Mouse (Mus musculus): ENCODE results near the gene Nanos2.

Gene Nanos2

DNA sequence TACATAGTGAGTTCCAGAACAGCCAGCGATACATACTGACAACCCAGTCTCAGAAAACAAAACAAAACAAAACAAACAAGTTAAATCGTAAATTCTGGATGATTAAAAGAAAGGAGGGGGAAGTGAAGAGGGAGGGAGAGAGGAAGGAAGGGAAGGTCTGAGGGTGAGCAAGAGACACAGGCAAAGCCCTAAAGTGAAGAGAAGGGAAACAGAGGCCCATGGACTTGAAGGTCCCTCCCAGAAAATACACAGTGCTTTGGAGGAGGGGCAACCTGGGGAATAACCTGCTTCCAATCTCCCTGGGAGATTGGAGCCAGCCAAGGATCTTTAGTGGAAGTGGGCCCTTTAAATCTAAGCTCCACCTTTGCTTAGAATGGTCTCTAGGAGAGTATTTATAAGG is at the start of gene Nanos2:
Gene Nanos2 (plus strand): TSS at position 301 of the 400 bp plus-strand sequence.
- in situ Hi-C loops (cut with MboI; ENCODE audit: unreplicated experiment in 2 of 2), result loop anchor here in 1 of 2 experiments (10.0 kb wide), 1 partner anchor 72 kb away; the partner anchor contains the start of gene Ccdc61

DNA sequence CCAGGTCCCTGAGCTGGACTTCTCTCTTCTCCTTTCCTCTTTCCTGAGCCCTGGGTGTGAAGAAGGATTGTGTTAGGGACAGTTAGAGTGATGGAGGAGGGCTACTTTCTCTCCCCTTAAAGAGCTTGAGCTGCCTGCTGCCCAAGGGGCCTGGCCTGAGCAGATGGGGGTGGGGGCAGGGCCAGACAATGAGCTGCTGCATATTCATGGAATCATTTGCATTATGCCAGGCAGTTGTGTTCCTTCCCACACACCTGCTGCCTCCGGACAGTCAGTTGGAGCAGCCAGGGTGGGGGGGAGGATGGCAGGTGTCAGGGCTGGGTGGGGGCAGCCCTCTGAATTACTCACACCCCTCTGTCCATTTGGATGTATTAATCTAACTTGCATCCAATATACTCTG is 44.8 kb upstream of the Nanos2 start:
- in situ Hi-C loops (cut with MboI; ENCODE audit: unreplicated experiment in 2 of 2), result no loop called here

DNA sequence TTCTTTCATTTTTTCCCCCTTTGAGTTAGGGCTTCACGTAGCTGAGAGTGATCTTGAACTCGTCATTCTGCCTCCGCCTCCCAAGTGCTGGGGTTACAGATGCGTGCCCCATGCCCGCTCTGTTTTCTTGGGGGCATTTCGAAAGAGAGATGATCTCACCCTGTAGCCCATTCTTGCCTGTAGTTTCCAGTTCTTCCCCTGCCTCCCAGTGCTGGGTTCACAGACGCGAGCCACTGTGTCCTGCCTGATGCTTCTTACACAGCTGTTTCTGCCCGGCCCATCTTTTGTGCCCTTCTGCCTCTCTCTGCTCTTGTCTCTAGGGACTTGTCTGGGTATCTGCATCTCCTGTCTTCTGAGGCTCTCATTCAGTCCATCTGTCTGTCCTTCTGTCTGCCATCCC is 44.4 kb upstream of the Nanos2 start:
- in situ Hi-C loops (cut with MboI; ENCODE audit: unreplicated experiment in 2 of 2), result no loop called here

DNA sequence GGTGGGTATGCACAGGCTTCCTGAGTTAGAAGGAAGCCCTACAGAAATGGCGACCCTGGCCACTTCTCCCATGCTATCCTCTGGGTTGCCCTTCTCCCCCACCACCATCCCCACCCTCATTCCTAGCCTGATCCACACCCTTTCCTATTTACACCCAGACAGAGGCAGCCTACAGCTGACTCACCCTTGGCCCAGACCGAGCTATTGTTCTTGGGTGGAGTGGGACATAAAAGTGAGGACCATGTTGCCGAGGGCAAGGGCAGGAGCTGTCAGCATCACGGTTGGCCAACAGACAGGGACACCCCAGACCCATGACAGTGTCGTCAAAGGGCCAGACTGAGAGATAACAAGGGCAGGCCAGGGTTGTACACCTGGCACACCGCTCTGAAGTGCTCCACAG is 39.0 kb upstream of the Nanos2 start:
- in situ Hi-C loops (cut with MboI; ENCODE audit: unreplicated experiment in 2 of 2), result no loop called here

DNA sequence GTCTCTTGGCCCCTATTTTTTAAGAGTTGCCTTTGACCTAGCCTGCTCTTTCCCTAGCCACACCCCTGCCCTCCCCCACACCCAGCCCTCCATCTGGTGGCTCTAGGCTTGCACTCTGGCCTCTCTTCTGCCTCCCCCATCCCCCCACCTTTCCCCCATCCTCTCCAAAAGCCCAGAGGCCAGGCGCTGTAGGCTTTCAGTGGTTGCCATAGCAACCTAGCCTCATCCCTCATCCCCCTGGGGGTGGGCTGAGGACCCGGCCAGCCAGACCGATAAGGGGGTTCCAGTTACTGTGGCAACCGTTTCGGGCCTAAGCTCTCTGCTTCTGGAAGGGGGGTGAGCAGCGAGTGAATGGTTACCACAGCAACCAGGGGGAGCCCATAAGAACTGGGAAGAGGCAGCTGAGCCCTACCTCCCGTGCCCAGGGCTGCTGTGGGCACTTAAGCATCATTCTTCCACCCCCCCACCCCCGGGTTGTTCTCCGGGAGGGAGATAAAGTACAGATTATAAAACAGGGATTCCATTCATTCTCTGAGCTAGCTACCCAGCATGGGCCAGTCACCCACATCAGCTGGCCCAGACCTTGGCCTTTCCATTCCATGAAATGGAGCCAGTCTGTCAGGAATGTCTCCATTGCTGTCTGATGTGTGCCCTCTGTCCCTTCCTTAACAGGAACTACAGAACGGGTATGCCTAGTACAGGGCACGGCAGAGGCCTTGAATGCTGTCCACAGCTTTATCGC is 37.2 kb upstream of the Nanos2 start:
- in situ Hi-C loops (cut with MboI; ENCODE audit: unreplicated experiment in 2 of 2), result no loop called here

DNA sequence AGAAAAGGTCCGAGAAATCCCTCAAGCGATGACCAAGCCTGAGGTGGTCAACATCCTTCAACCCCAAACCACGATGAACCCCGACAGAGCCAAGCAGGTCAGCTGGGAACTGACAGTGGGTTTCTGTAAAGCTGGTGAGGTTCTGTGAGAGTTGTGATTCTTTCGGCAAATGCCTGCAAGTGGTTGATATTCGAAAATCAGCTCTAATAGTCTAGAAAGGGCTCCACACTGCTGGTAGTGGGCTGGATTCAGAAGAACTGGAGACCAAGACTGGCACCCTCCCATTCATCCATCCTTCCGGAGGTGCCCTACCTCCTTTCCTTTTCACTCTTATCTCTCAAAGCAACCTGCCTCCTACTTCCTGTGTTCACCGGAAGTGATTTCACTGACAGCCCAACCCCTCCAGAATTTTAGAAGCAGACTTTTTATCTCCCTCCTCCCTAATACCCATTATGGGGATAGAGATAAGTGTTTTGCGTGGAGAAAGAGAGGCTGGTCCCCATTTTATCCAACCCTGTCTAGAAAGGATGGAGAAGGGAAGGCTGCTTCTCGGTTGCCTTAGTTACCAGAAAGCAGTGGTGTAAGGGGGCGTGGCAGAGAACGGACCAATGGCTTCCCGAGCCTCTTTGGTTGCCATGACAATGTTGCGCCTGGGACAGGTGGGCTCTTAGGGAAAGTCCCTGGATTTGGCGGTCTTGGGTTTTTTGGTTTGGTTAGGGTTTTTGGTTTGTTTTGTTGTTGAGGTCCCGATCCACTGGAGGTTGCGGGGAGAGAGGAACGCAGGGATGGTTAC is 36.5 kb upstream of the Nanos2 start:
- in situ Hi-C loops (cut with MboI; ENCODE audit: unreplicated experiment in 2 of 2), result no loop called here

DNA sequence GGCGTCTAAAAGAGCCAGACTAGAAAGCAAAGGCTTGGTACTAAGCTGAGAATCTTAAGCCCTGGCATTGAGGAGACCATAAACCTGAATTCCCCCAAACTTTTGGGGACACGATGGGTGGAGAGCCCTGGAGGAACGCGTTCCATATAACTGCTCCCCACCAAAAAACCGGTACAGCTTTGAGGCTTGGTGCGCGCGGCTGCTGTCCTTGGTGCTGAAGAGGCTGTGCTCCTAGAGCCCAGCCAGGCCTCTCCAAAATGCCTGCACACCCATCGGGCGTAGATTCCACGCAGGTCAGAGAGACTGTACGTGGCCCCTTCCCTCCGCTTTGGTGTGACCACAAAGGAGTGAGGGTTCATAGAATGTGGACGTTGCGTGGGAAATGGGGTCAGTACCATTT is 35.8 kb upstream of the Nanos2 start:
- in situ Hi-C loops (cut with MboI; ENCODE audit: unreplicated experiment in 2 of 2), result no loop called here

DNA sequence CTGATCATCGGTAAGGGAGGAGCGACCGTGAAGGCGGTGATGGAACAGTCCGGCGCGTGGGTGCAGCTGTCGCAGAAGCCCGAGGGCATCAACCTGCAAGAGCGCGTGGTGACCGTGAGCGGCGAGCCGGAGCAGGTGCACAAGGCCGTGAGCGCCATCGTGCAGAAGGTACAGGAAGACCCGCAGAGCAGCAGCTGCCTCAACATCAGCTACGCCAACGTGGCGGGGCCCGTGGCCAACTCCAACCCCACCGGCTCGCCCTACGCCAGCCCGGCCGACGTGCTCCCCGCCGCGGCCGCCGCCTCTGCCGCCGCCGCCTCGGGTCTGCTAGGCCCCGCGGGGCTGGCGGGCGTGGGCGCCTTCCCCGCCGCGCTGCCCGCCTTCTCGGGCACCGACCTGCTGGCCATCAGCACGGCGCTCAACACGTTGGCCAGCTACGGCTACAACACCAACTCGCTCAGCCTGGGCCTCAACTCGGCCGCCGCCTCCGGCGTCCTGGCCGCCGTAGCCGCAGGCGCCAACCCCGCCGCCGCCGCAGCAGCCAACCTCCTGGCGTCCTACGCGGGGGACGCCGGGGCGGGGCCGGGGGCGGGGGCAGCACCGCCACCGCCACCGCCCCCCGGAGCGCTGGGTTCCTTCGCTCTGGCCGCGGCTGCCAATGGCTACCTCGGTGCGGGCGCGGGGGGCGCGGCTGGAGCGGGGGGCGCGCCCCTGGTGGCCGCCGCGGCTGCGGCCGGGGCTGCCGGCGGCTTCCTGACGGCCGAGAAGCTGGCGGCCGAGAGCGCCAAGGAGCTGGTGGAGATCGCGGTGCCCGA is 29.4 kb upstream of the Nanos2 start:
- in situ Hi-C loops (cut with MboI; ENCODE audit: unreplicated experiment in 2 of 2), result no loop called here

DNA sequence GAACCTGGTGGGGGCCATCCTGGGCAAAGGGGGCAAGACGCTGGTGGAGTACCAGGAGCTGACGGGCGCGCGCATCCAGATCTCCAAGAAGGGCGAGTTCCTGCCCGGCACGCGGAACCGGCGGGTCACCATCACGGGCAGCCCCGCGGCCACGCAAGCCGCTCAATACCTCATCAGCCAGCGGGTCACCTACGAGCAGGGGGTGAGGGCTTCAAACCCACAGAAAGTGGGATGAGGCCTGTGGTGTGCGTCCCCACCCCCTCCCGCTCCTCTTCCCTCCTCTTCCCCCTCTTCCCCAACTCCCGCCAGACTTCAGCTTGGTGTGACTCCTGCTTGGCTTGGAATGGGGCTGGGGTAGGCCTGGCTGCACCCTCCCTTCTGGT is 28.8 kb upstream of the Nanos2 start:
- in situ Hi-C loops (cut with MboI; ENCODE audit: unreplicated experiment in 2 of 2), result no loop called here

DNA sequence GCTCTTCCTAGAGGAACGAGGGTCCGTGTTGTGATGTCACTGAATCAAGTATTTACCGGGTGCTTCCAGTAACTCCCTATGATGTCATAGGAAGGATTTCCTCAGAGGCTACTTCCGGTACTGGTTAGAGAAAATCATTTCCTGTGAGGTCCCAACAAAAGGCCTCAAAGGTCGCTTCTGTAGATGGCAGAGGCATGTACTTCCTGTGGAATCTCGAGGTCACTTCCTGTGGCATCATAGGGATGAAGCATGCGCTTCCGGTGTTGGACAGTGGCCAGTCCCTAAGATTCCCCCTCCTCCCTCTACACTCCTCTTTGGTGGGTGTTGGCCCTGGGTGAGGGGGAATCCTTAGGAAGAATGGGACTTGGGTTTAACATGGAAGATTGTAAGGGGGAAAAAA is 27.8 kb upstream of the Nanos2 start:
- in situ Hi-C loops (cut with MboI; ENCODE audit: unreplicated experiment in 2 of 2), result no loop called here

DNA sequence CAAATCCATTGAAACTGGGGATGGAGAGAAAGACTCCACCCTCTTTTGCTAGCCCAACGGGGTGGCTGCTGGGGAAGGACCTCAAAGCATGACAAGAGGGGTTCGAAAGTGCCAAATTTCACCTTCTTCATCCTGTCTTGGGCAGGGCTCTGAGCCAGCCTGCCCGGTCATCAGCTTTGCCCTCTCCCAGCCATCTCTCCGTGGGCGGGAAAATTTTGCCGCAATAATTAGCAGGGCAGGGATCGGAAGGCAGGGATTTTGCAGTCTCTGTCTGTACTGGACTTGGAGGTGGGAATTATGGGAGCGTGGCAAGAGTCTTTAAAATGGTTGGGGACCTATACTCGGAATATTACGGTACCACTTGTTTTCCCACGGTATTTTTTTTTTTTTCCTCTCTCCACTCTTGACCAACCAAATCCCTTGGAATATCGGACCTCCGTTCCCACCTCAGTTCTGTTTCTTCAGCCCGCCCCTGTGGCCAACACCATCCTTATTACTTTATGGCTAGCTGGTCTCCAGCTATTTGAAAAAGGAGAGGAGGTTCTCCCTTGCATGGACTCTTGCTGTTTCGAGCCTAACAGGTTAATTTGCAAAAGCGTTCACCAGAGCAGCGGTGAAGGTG is 24.9 kb upstream of the Nanos2 start:
- in situ Hi-C loops (cut with MboI; ENCODE audit: unreplicated experiment in 2 of 2), result no loop called here

DNA sequence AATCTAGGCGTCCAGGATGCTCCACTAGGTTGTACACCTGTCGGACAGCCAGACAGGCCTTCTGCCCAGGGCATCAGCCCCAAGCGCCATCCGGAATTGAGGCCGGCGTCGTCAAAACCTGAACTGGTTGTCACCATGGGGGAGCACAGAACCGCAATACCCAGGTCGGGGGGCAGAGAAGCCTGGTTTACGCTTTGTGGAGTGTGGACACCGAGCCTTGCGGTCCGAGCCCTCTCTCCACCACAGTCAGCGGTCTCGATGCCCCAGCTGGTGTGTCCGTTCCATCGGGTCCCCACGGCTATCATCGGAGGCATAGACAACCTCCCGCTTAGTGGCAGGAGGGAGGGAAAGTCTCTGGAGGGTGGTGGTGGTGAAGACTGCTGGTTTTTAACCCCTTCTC is 24.4 kb upstream of the Nanos2 start:
- in situ Hi-C loops (cut with MboI; ENCODE audit: unreplicated experiment in 2 of 2), result no loop called here

DNA sequence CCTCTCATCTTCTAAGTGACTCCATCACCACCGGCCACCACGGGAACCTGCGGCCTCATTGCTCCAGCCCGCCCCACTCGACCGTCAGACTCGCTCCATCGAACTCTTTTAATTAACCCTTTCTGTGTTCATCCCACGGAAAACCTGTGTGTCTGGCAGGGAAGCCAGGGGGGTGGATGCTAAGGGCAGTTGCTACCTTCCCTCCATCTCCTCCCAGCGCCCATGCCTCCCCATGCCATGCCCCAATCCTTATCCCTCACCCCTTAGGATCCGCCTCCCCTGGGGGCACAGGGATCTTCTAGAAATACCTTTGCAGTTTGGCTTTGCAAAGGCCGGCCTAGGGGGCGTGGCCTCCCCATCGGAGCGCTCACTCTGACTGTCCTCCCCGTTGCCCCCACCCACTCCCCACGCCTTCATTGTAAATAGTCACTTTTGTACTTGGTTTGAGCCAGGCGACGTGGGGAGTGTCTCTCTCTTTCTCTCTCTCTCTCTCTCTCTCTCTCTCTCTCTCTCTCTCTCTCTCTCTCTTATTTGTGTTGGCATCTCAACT is 23.8 kb upstream of the Nanos2 start:
- in situ Hi-C loops (cut with MboI; ENCODE audit: unreplicated experiment in 2 of 2), result no loop called here

DNA sequence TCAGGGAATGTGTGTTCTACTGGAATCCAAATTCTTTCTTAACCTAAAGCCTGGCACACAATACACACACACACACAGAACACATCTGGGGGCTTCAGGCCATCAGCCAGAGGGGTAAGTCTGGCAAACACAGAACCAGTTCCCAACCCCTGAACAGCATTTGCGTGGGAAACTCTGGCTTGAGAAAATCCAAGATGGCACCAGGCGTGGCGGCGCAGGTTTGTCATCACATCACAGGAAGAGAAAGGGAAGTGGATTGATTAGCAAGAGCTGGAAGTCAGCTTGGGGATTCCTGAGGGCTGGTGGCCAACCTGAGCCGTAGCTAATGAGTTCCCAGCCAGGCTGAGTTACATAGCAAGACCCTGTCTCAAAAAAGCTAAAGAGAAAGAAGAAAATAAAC is 21.9 kb upstream of the Nanos2 start:
- in situ Hi-C loops (cut with MboI; ENCODE audit: unreplicated experiment in 2 of 2), result no loop called here

DNA sequence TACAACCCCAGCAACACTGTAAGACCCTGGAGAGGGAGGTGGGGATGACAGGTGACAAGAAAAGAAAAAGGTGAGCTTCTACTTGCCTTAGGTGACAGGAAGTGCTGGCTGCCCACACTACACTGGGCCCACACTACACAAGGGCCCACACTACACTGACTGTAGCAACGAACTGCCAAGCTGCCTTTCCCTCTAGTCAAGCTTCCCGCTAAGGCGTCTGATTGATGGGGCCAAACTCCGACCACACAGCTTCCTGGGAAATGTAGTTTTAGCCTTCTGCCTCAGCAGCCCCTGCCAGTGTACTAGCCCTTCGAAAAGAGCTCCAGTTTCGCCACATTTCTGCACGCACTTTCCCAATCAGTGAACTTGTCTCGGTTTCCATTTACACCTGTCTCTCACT is 19.6 kb upstream of the Nanos2 start:
- in situ Hi-C loops (cut with MboI; ENCODE audit: unreplicated experiment in 2 of 2), result no loop called here

DNA sequence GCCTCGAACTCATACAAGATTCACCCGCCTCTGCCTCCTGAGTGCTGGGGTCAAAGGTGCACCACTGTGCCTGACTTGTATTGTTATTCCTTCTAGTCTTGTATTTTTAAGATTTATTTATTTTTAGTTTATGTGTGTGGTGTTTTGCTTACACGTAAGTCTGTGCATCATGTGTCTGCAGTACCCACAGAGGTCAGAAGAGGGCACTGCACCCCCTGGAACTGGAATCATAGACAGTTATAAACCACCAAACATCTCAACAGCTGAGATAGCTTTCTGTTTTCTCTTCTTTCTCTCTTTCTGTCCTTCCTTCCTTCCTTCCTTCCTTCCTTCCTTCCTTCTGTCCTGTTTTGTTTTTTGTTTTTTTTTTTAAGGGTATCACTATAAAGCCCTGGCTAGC is 16.2 kb upstream of the Nanos2 start:
- in situ Hi-C loops (cut with MboI; ENCODE audit: unreplicated experiment in 2 of 2), result no loop called here

DNA sequence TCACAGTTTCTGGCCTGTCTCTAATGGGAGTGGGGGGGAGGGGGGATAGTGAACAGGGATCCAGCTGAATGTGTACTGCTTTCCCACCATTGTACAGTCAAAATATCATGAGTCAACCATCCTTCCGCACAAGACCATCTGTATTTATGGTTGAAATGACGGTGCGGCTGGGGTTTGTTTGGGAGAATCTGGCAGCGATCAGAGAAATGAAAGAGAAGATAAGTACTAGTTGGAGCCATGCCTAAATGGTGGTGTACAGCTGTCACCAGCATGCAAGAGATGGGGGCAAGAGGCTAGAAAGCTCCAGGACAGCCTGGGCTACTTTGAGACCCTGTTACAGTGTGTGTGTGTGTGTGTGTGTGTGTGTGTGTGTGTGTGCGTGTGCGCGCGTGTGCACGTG is 8.8 kb upstream of the Nanos2 start:
- in situ Hi-C loops (cut with MboI; ENCODE audit: unreplicated experiment in 2 of 2), result no loop called here

DNA sequence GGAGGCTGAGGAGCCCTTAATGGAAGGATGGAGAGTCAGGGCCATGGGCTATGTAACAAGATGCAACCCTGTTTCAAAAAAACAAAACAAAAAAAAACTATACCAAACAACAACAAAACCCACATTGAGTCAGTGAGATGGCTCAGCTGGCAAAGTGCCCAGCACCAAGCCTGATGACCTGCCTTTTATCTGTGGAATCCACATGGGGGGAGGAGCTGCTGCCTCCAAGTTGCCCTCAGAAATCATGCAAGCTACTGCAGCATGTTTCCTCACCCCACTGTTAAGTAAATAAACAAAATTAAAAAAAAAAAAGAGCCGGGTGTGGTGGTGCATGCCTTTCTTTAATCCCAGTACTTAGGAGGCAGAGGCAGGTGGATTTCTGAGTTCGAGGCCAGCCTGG is 697 bp upstream of the Nanos2 start:
- in situ Hi-C loops (cut with MboI; ENCODE audit: unreplicated experiment in 2 of 2), result loop anchor here in 1 of 2 experiments (10.0 kb wide), 1 partner anchor 72 kb away; the partner anchor contains the start of gene Ccdc61

DNA sequence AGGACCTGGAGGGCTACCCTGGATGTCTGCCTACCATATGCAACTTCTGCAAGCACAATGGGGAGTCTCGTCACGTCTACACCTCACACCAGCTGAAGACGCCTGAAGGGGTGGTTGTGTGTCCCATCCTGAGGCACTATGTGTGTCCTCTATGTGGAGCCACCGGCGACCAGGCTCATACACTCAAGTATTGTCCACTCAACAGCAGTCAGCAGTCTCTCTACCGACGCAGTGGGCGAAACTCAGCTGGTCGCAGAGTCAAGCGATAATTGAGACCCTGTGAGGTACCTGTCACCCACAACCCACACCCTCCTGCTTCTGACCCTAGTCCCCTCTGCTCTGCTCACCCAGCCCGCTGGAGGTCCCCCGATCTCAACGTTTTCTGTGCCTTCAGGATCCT is 547 bp downstream of the Nanos2 start:
- in situ Hi-C loops (cut with MboI; ENCODE audit: unreplicated experiment in 2 of 2), result loop anchor here in 1 of 2 experiments (10.0 kb wide), 1 partner anchor 73 kb away; the partner anchor contains the start of gene Ccdc61

DNA sequence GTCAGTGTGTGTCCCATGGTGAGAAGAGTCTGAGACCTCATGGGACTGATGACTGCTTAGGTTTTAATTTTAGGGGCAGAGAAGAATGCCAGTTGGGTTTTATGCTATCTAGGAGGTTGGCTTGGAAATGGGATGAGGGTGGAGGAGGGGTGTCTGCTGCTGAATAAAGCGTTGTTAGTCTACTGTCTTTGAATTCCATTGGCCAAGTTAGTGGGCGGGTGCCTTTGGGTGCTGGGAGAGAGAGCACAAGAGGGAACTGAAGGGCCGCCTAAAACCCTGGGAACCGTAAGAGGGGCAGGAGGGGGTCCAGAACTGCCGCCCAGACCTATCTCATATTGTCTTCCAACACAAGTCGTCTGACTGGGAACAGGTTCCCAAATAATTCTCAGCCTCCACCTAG is 1.6 kb downstream of the Nanos2 start:
- in situ Hi-C loops (cut with MboI; ENCODE audit: unreplicated experiment in 2 of 2), result loop anchor here in 1 of 2 experiments (10.0 kb wide), 1 partner anchor 74 kb away; the partner anchor contains the start of gene Ccdc61
